Mouse (Mus musculus) hindbrain, embryonic 11.5 days (tissue): ENCODE measurements around the gene Btbd9. TPM values are rescaled to one million over a fixed set of nuclear protein-coding genes. Genes with fewer than 3 reads are reported as not detected.

Experiments used
- ATAC-seq: fragments of 200-750 bp; cut with Nextera tagmentation; 2 replicates; pipeline ENCODE4 v1.8.0; 2017; ENCODE audit warnings: mild to moderate bottlenecking, moderate TSS enrichment, moderate library complexity; ENCODE audit not compliant: low FRiP score
- DNase-seq: peaks from one replicate; pipeline ENCODE4 v3.0.0-alpha.2; 2015; ENCODE audit warnings: low spot score
- H3K27ac ChIP-seq: fragments of 300-500 bp; sonication (generic); 2 replicates; pipeline ENCODE4 v1.5.1; 2014; ENCODE audit warnings: mild to moderate bottlenecking, low read depth, low read length
- H3K27me3 ChIP-seq: fragments of 300-500 bp; sonication (generic); 2 replicates; pipeline ENCODE4 v1.6.1; 2014; ENCODE audit warnings: mild to moderate bottlenecking, low read length, moderate library complexity, mixed read lengths; ENCODE audit not compliant: control insufficient read depth, insufficient read depth
- H3K36me3 ChIP-seq: fragments of 300-500 bp; sonication (generic); 2 replicates; pipeline ENCODE4 v1.6.1; 2014; ENCODE audit warnings: mild to moderate bottlenecking, low read length, moderate library complexity, mixed read lengths; ENCODE audit not compliant: control insufficient read depth, insufficient read depth
- H3K4me1 ChIP-seq: fragments of 300-500 bp; sonication (generic); replicated peaks from 2 replicates; pipeline ENCODE4 v1.6.1; 2014; ENCODE audit warnings: low read length, mixed read lengths; ENCODE audit not compliant: control insufficient read depth, insufficient read depth
- H3K4me2 ChIP-seq: fragments of 300-500 bp; sonication (generic); replicated peaks from 2 replicates; pipeline ENCODE4 v1.6.1; 2014; ENCODE audit warnings: mild to moderate bottlenecking, low read depth, low read length
- H3K4me3 ChIP-seq: fragments of 300-500 bp; sonication (generic); 2 replicates; pipeline ENCODE4 v1.5.1; 2014; ENCODE audit warnings: low read depth, low read length
- H3K9ac ChIP-seq: fragments of 300-500 bp; sonication (generic); 2 replicates; pipeline ENCODE4 v1.6.1; 2014; ENCODE audit warnings: low read depth, low read length
- H3K9me3 ChIP-seq: fragments of 300-500 bp; sonication (generic); 2 replicates; pipeline ENCODE4 v1.6.1; 2016; ENCODE audit warnings: low read length; ENCODE audit not compliant: control insufficient read depth
- WGBS: fragments of 180-500 bp; shearing (Covaris S2); extraction: QIAGEN DNeasy Blood & Tissue Kit; methylation state at CpG from one replicate; pipeline ENCODE4 v1.1.7; 2014; 5-methylcytosine and 5-hydroxymethylcytosine counted together
- polyA plus RNA-seq: library from polyadenylated mRNA; unstranded; fragments of >200 nt; fragmentation: Nextera tagmentation; extraction: Ambion mirVana; gene quantifications from 2 replicates; pipeline ENCODE4 v1.2.1, GENCODE M21; 2014

Btbd9 gene
- polyA plus RNA-seq, 1 experiment from 2014 or later, result 63.0 TPM

DNA sequence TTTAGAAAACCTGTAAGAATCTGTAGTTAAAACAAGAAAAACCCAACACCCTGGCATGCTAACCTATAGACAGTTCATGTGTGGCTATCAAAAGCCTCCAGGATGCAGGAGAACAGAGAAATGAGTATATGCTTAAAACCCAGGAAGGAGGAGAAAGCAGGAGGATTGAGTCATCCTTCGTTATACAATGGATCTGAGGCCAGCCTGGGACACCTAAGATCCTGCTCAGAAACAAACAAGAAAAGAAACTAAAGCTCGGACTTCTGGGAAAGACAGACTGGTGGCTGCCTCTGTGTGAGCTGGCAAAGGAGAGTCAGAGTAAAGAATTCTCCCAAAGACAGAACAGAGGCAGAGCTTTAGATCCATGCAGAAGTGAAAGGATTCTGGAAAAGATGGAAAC is 17.7 kb downstream of the Btbd9 start:
- H3K9me3 ChIP-seq, result no peaks in the 10 kb centered on the region
- 84% methylated on average over 2 of the region's 2 CpGs for WGBS
- H3K9ac ChIP-seq, result no peak overlapping the region
- H3K27ac ChIP-seq, result no peak overlapping the region
- H3K27me3 ChIP-seq, result no peaks in the 10 kb centered on the region
- H3K36me3 ChIP-seq, result no peaks in the 10 kb centered on the region
- H3K4me2 ChIP-seq, result no peak overlapping the region
- no peak overlapping the region for H3K4me3 ChIP-seq
- no peak for ATAC-seq
- DNase-seq, result no peak
- no peaks in the 10 kb centered on the region for H3K4me1 ChIP-seq

- DNase-seq (no peak), ATAC-seq (no peak)
- H3K4me2 ChIP-seq, result no peak overlapping the region
- H3K9me3 ChIP-seq, result no peaks in the 10 kb centered on the region
- no peak overlapping the region for H3K4me3 ChIP-seq
- no peak overlapping the region for H3K9ac ChIP-seq
- no peaks in the 10 kb centered on the region for H3K4me1 ChIP-seq
- no peak overlapping the region for H3K27ac ChIP-seq
- WGBS, result 88% methylated on average over 3 of the region's 3 CpGs
- H3K36me3 ChIP-seq, result no peaks in the 10 kb centered on the region
- no peaks in the 10 kb centered on the region for H3K27me3 ChIP-seq
Observed at GRCm38 (mm10) chr17:30556512-30556911, 19.8 kb downstream of the Btbd9 start.

GRCm38 (mm10) chr17:30553027-30553937 is 23.0 kb downstream of the Btbd9 start:
- H3K36me3 ChIP-seq, result no peaks in the 10 kb centered on the region
- no peak overlapping the region for H3K4me2 ChIP-seq
- WGBS, result 93% methylated on average over 4 of the region's 4 CpGs
- H3K9ac ChIP-seq, result no peak overlapping the region
- ATAC-seq, result no peak
- H3K4me3 ChIP-seq, result no peak overlapping the region
- H3K27ac ChIP-seq, result no peak overlapping the region
- H3K9me3 ChIP-seq, result no peaks in the 10 kb centered on the region
- no peaks in the 10 kb centered on the region for H3K27me3 ChIP-seq
- DNase-seq, result no peak
- no peaks in the 10 kb centered on the region for H3K4me1 ChIP-seq

DNA sequence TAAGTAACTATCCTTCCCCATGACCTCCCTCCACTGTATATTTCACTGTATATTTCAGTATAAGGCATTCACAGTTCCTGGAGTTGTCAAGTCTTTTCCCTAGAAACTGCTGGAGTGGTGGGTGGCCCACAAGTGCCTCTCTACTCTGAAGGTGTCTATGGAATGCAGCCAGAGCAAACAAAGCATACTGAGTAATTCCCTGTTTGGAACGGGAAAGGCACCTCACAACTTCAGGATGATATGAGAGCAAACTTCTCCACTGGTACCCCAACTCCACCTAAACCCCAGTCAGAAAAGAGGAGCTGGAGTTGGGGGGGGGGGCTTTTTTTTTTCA is 25.5 kb downstream of the Btbd9 start:
- 47% methylated on average over 1 of the region's 1 CpGs for WGBS
- Histone ChIP-seq H3K9ac (no peak overlapping the region), H3K27me3 (no peaks in the 10 kb centered on the region), H3K9me3 (no peaks in the 10 kb centered on the region), H3K4me1 (no peaks in the 10 kb centered on the region), H3K36me3 (no peaks in the 10 kb centered on the region), H3K27ac (no peak overlapping the region), H3K4me2 (no peak overlapping the region), H3K4me3 (no peak overlapping the region)
- DNase-seq (no peak), ATAC-seq (no peak)

- DNase-seq (no peak), ATAC-seq (no peak)
- H3K27ac ChIP-seq, result no peak overlapping the region
- no peak overlapping the region for H3K4me3 ChIP-seq
- no peaks in the 10 kb centered on the region for H3K4me1 ChIP-seq
- 48% methylated on average over 9 of the region's 9 CpGs for WGBS
- H3K9me3 ChIP-seq, result no peaks in the 10 kb centered on the region
- no peaks in the 10 kb centered on the region for H3K27me3 ChIP-seq
- H3K9ac ChIP-seq, result no peak overlapping the region
- H3K4me2 ChIP-seq, result no peak overlapping the region
- no peaks in the 10 kb centered on the region for H3K36me3 ChIP-seq
Observed at GRCm38 (mm10) chr17:30549899-30550773, 26.2 kb downstream of the Btbd9 start.

DNA sequence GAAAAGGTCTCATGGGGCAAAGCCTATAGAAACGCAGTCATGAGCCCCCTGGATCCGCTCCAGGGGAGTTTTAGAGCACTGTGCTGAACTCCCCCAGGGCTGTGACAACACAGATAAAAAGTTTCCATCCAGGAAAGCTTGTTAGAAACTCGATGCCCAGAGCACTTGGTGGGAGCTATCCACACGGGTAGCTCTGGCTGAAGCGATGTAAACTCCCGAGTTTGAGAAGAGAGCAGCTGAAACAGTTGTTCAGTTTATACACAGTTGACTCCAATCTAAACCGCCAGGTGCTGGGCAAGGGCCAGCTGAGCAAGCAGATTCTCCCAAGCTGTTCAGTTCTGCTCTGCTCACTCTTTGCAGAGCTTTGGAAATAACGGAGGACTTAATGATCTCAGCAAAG is 37.2 kb downstream of the Btbd9 start:
- no peaks in the 10 kb centered on the region for H3K9me3 ChIP-seq
- no peak for DNase-seq
- WGBS, result 62% methylated on average over 8 of the region's 8 CpGs
- no peak overlapping the region for H3K4me3 ChIP-seq
- H3K36me3 ChIP-seq, result no peaks in the 10 kb centered on the region
- no peak overlapping the region for H3K27ac ChIP-seq
- no peak overlapping the region for H3K9ac ChIP-seq
- no peak for ATAC-seq
- no peaks in the 10 kb centered on the region for H3K27me3 ChIP-seq
- no peaks in the 10 kb centered on the region for H3K4me1 ChIP-seq
- no peak overlapping the region for H3K4me2 ChIP-seq

GRCm38 (mm10) chr17:30536651-30537050 is 39.6 kb downstream of the Btbd9 start:
- DNase-seq, result no peak
- ATAC-seq, result no peak
- Histone ChIP-seq H3K4me1 (no peaks in the 10 kb centered on the region), H3K4me3 (no peak overlapping the region), H3K27ac (no peak overlapping the region), H3K9me3 (no peaks in the 10 kb centered on the region), H3K9ac (no peak overlapping the region), H3K27me3 (no peaks in the 10 kb centered on the region), H3K36me3 (no peaks in the 10 kb centered on the region), H3K4me2 (no peak overlapping the region)
- WGBS, result 58% methylated on average over 5 of the region's 5 CpGs

- no peak for ATAC-seq
- no peak for DNase-seq
- Histone ChIP-seq H3K36me3 (no peaks in the 10 kb centered on the region), H3K9me3 (no peaks in the 10 kb centered on the region), H3K9ac (no peak overlapping the region), H3K4me1 (no peaks in the 10 kb centered on the region), H3K27ac (no peak overlapping the region), H3K4me3 (no peak overlapping the region), H3K27me3 (no peaks in the 10 kb centered on the region), H3K4me2 (no peak overlapping the region)
- WGBS, result 92% methylated on average over 2 of the region's 2 CpGs
Observed at GRCm38 (mm10) chr17:30533098-30533497, 43.2 kb downstream of the Btbd9 start.
